Mouse (Mus musculus) erythroblast, embryonic 14.5 days (primary cell): ENCODE results near the gene Gm13030. TPM values are rescaled to one million over a fixed set of nuclear protein-coding genes. Genes with fewer than 3 reads are reported as not detected.
"Not testable (repeated sequence)": the region's sequence is repeated elsewhere in the genome, so short reads cannot be mapped to it uniquely, and the experiment has no call there.

ENCODE experiments used
- H3K27me3 ChIP-seq: 2 replicates; pipeline ENCODE4 v1.6.1; 2012; ENCODE audit warnings: inconsistent platforms; ENCODE audit not compliant: control insufficient read depth
- H3K36me3 ChIP-seq: 2 replicates; pipeline ENCODE4 v1.6.1; 2012; ENCODE audit warnings: mild to moderate bottlenecking, inconsistent platforms; ENCODE audit not compliant: control insufficient read depth
- H3K4me1 ChIP-seq: 2 replicates; pipeline ENCODE4 v1.6.1; 2012; ENCODE audit warnings: inconsistent platforms; ENCODE audit not compliant: control insufficient read depth
- H3K4me3 ChIP-seq: replicated peaks from 2 replicates; pipeline ENCODE3; 2012; ENCODE audit warnings: moderate library complexity, mild to moderate bottlenecking, inconsistent platforms
- H3K9me3 ChIP-seq: 2 replicates; pipeline ENCODE4 v1.6.1; 2012; ENCODE audit warnings: low read length, inconsistent platforms, mixed read lengths; ENCODE audit not compliant: control insufficient read depth
- GATA1 ChIP-seq: IDR thresholded peaks from 2 replicates; pipeline ENCODE4 v1.6.1; 2012; ENCODE audit warnings: low read length, inconsistent platforms, mixed read lengths
- TAL1 ChIP-seq: IDR thresholded peaks from 3 replicates; pipeline ENCODE4 v1.6.1; 2012; ENCODE audit warnings: low read length, inconsistent platforms, mixed read lengths
- polyA plus RNA-seq: library from polyadenylated mRNA; stranded (reverse); fragments of >175 nt; gene quantifications from 2 replicates; pipeline ENCODE4 v1.2.3, GENCODE M21; 2012

Gm13030 gene
- polyA plus RNA-seq, 1 experiment: not detected

DNA sequence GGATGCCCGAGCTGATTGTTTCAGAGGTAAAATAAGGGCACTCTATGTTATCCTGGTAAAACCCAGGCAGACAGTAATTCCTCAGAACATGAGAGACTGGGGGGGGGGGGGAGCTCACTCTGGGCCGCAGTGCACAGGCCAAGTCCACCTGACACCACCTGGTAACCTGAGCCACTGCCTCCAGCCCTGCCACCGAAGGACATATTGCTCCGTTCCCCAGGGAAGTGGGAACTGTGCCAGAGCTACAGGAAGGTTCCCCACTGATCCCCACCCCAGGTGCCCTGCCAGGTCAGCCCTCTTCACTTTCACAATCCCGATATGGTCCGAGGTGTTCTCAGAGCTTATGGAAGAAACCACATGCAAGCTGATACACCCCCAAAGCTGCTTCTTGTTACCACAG lies 18.9 kb upstream of the Gm13030 start:
- Histone ChIP-seq H3K4me1 (no peaks in the 10 kb centered on the region), H3K27me3 (no peaks in the 10 kb centered on the region), H3K36me3 (peaks cover 15% of the 10 kb centered on the region), H3K4me3 (no peak overlapping the region), H3K9me3 (no peaks in the 10 kb centered on the region)
- no peak for TF ChIP-seq TAL1
- no peak for TF ChIP-seq GATA1

DNA sequence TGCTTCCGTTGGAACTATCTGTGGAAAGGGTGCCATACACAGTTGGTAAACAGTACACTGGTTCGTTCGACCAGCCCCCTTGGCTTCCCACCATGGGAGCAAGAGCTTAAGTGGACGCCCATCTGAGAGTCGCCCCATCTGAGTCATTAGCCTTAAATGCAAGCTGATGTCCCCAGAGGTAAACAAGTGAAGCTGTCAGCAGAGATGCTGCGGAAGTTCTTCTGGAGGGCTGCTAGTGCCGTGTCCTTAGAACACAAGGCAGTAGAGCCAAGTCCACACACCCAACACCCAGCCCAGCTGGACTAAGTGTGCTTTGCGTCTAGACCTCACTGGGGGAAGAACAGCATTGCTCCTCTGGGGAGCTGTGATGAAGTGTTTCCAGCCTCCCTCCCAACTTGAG lies 15.9 kb upstream of the Gm13030 start:
- no peak overlapping the region for H3K4me3 ChIP-seq

DNA sequence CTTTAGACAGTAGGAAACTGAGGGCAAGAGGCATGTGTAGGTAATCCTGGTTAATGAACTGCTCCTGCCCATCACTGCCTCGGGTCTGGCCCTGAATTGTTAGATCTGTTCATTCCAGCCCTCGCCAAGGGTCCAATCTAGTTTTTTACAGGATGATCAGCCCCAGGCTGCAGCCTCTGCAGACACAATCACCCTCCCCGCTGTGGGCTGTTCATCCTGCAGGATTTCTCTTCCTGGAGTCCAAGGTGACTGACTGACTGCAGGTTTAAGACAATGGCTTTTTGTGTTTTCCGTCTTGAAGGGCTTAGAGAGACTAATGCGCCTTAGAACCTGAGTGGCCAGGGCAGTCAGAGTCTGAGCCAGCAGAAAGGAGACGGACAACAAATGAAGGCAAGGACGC lies 15.4 kb upstream of the Gm13030 start:
- Histone ChIP-seq H3K27me3 (no peaks in the 10 kb centered on the region), H3K36me3 (no peaks in the 10 kb centered on the region; the same call in 1 of the 2 replicates), H3K9me3 (no peaks in the 10 kb centered on the region), H3K4me3 (no peak overlapping the region), H3K4me1 (no peaks in the 10 kb centered on the region)
- TF ChIP-seq GATA1: no peak
- TF ChIP-seq TAL1: no peak

More for the DNA sequence above, 15.9 kb upstream of the Gm13030 start:
- H3K9me3 ChIP-seq: no peaks in the 10 kb centered on the region
- H3K36me3 ChIP-seq: no peaks in the 10 kb centered on the region; the same call in none of the 2 replicates
- no peak for TF ChIP-seq TAL1
- no peak for TF ChIP-seq GATA1
- no peaks in the 10 kb centered on the region for H3K27me3 ChIP-seq
- H3K4me1 ChIP-seq: no peaks in the 10 kb centered on the region

DNA sequence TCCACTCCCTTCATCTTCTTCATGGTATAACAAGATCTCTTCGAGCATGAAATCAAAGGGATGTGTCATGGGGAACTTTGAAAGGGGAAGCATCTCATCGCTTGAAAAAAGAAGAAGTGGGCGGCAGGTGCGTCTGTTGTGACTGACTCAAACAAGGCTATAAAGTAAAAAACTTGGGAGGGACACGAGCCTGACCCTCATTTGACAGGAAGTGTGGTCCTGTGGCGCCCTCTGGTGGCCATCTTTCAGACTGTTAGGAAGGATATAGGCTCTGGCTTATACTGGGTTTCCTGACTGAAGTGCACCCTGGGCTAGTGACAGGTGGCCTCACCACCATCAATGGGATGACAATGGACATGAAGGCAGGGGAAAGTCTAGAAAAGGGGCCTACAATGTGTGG lies 10.5 kb upstream of the Gm13030 start:
- no peak for TF ChIP-seq GATA1
- TF ChIP-seq TAL1: no peak
- H3K9me3 ChIP-seq: no peaks in the 10 kb centered on the region
- no peaks in the 10 kb centered on the region for H3K4me1 ChIP-seq
- H3K27me3 ChIP-seq: no peaks in the 10 kb centered on the region; the same call in 1 of the 2 replicates
- no peaks in the 10 kb centered on the region for H3K36me3 ChIP-seq
- no peak overlapping the region for H3K4me3 ChIP-seq

DNA sequence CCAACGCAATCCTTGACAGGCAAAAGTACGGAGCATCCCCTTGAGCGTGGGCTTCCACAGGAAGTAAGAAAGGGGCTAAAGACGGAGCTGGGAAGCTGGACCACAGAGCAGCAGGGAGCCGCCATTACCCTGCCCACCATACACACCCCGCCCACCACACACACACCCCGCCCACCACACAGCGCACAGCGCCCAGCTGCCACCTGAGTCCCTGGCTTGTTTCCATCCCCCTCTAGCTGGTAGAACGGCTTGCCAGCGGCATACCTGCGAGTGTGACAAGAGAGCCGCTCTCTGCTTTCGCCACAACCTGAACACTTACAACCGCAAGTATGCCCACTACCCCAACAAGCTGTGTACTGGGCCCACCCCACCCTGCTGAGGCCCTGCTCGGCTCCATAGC lies 8.4 kb upstream of the Gm13030 start:
- Histone ChIP-seq H3K36me3 (no peaks in the 10 kb centered on the region), H3K4me3 (no peak overlapping the region), H3K9me3 (no peaks in the 10 kb centered on the region), H3K4me1 (no peaks in the 10 kb centered on the region), H3K27me3 (no peaks in the 10 kb centered on the region; the same call in 1 of the 2 replicates)
- TF ChIP-seq GATA1: no peak
- TF ChIP-seq TAL1: no peak

DNA sequence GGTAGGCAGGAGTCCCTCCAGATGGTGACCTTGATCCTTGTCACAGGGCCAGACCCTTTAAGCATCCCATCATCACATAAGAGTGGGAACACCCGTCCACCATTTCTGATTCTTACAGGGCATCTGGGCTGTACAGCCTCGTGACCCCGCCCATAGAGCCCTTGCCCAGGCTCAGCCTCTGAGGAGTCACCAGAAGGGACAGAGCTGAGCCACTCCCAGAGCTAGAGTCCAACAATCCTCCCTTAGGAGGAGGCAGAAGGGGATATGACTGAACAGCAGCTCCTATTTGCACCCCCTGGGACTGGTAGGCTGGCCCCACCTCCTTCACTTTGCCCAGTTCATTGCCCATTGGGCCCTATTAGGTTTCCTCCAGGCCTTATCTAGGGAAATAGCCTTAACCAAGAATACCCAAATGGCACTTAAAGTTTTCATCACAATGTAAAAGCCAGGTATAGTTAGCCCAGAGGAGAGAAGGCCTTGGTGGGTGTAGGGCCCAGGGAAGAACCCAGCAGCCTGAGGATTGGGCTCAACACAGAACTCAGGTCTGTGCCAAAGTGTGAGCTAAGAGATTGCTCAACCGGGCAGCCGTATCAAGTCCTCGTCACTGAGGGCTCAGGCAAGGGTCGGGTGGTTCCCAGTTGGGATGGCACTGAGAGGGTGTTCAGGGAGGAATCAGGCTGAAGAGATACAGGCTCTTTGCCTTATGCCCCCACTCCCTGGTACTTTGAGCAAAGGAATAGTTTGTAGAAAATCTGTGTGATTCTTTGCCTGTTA lies 7.2 kb upstream of the Gm13030 start:
- Histone ChIP-seq H3K4me3 (no peak overlapping the region), H3K36me3 (no peaks in the 10 kb centered on the region), H3K9me3 (no peaks in the 10 kb centered on the region), H3K4me1 (no peaks in the 10 kb centered on the region), H3K27me3 (no peaks in the 10 kb centered on the region; the same call in 1 of the 2 replicates)
- TF ChIP-seq GATA1 (no peak), TAL1 (no peak)

DNA sequence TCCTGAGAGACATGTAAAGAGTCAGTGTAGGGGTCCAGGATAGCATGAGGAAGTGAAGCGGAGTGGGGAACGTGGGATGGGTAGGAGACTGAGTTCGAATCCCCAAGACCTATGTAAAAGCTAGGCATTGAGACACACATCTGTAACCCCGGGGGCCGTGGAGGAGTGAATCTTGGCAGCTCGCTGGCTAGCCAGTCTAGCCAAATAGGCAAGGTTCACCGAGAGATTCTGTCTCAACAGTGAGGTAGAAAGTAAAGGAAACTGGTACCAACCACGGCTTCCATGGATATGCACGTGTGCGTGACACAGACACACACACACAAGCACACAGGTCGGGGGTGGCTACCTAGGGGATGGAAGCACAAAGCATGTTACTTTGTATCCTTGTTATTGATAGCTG lies 6.0 kb upstream of the Gm13030 start:
- Histone ChIP-seq H3K27me3 (no peaks in the 10 kb centered on the region; the same call in 1 of the 2 replicates), H3K4me3 (no peak overlapping the region), H3K9me3 (no peaks in the 10 kb centered on the region; the same call in 1 of the 2 replicates), H3K36me3 (no peaks in the 10 kb centered on the region), H3K4me1 (no peaks in the 10 kb centered on the region)
- no peak for TF ChIP-seq GATA1

DNA sequence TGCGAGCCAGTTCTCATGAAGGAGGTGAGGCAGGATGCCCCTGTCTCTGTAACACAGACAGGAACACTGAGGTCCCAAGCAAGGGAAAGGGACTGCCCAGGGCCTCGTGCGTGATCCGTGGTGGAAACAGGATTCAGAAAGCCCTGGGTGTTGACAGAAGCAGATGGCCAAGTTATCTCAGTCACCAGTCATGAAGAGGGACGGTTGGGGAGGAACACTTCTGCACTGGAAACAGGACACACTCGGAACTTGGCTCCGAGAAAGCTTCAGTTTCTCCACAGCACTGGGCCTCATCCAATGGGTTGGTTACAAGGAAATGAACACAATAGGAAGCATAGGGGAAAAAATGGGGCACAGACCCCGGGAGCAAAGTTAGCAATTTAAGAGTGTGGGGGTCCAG lies 5.0 kb upstream of the Gm13030 start:
- Histone ChIP-seq H3K4me1 (no peaks in the 10 kb centered on the region), H3K9me3 (no peaks in the 10 kb centered on the region; the same call in 1 of the 2 replicates), H3K36me3 (no peaks in the 10 kb centered on the region), H3K27me3 (no peaks in the 10 kb centered on the region; the same call in 1 of the 2 replicates), H3K4me3 (no peak overlapping the region)
- TF ChIP-seq GATA1: no peak
- TF ChIP-seq TAL1: no peak

DNA sequence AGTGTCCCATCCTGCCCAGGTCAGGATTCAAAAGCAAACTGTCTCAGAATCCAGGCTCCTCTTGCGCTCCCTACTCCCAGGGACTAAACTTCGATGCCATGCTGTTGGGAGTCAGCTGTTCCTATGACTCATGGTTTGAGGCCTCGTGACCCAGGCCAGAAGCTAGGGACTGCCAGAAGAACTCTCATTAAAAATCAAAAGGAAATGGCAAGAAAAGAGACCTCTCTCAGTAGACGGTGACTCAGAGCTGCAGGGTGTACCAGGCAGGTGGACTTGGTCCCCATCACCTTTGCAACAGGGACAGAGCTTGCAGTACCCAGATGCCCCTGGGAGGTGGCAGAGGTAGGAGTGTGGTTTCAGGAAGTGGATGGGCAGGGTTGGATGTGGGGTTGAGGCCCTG lies 4.0 kb upstream of the Gm13030 start, which contains the start of gene Pla2g2e:
TSS of gene Pla2g2e (plus strand) at position 212 of the 400 bp plus-strand sequence.
- no peaks in the 10 kb centered on the region for H3K4me1 ChIP-seq
- no peak within 1 kb of the TSS for H3K4me3 ChIP-seq
- no peaks in the 10 kb centered on the region; the same call in 1 of the 2 replicates for H3K27me3 ChIP-seq
- no peaks in the 10 kb centered on the region for H3K36me3 ChIP-seq
- TF ChIP-seq TAL1: no peak
- TF ChIP-seq GATA1: no peak
- no peaks in the 10 kb centered on the region; the same call in 1 of the 2 replicates for H3K9me3 ChIP-seq

DNA sequence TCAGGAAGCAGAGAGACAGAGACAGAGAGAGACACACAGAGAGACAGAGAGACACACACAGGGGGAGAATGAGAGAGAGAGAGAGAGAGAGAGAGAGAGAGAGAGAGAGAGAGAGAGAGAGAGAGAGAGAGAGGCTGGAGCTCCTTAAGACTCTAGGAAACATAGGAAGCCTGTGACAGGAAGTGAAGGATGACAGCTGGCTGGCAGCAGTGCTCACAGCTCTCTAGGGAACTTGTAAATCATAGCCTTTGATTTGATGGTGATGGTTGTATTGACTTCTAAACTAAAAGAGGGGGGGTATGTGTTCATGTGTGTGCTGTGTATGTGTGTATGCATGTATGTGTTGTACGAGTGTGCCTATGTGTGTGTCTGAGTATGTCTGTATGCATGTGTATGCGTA lies 2.2 kb upstream of the Gm13030 start:
- Histone ChIP-seq H3K36me3 (no peaks in the 10 kb centered on the region), H3K4me1 (no peaks in the 10 kb centered on the region), H3K27me3 (no peaks in the 10 kb centered on the region; the same call in 1 of the 2 replicates), H3K4me3 (no peak overlapping the region), H3K9me3 (no peaks in the 10 kb centered on the region; the same call in 1 of the 2 replicates)
- no peak for TF ChIP-seq TAL1

DNA sequence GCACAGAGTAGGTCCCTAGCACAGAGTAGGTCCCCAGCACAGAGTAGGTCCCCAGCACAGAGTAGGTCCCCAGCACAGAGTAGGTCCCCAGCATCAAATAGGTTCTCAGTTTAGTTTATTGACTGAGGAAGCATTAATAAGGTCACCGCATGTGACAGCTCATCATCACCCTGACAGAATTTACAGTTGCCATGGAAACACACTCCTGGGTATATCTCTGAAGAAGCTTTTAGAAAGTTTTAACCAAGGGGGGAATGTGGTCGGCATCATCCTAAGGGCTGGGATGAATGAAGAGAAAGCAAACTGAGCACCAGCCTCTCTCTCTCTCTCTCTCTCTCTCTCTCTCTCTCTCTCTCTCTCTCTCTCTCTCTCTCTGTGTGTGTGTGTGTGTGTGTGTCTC lies 1.5 kb upstream of the Gm13030 start:
- not testable (repeated sequence) for H3K4me1 ChIP-seq, H3K9me3 ChIP-seq, H3K36me3 ChIP-seq, H3K4me3 ChIP-seq, H3K27me3 ChIP-seq
